In genomic region chr9:109022866-109023685, GRCm38 (mm10) we compare ENCODE assay signal across 13 mouse cellular contexts. TPM values are rescaled to one million over a fixed set of nuclear protein-coding genes. Genes with fewer than 3 reads are reported as not detected.
DNase-seq lines count a peak whose midpoint lies in the region; TF ChIP-seq lines count a peak whose summit lies in the region.
"Had no signal": no experiment of that assay in that cellular context is flagged by ENCODE, and none has a peak within 500 bp of the region (broad histone marks: within the 10 kb centered on the region; RNA-seq: fewer than 3 reads in every experiment).

No protein-coding gene starts in this region.

- TF ChIP-seq CTCF in lung, adult 2 months (IDR thresholded peaks at IDR 0.05; ENCODE audit: insufficient read depth, low read length) = no peak

- no peak for TF ChIP-seq POLR2A in lung, adult 2 months (IDR thresholded peaks at IDR 0.05; ENCODE audit: borderline replicate concordance, extremely low read depth, low read depth, low read length)

- 64% methylated on average over 17 of the region's 17 CpGs for WGBS in lung, adult 2 months

- no peaks in the 10 kb centered on the region; the same call in 1 of the 2 replicates for H3K4me1 ChIP-seq in lung, adult 2 months (ENCODE audit: control insufficient read depth, insufficient read depth, low read length)
- H3K4me1 ChIP-seq: embryonic facial prominence, embryonic 13.5 days had no signal

- no peak overlapping the region for H3K4me3 ChIP-seq in lung, adult 2 months (replicated peaks; ENCODE audit: extremely low read depth, low read depth, low read length)
- H3K4me3 ChIP-seq: embryonic facial prominence, embryonic 13.5 days; myocyte had no signal

- peak; percentile 59 to 76 for DNase-seq in frontal cortex, adult 2 months (ENCODE audit: extremely low spot score in 1 of 2, low spot score in 1 of 2)
- no peak for DNase-seq in frontal cortex, postnatal 25 days (ENCODE audit: low spot score in 2 of 2)
- DNase-seq in lung, postnatal 10 days = peak; percentile 2
- no peak for DNase-seq in lung, adult 2 months
- peak; percentile 75 for DNase-seq in brain, adult 2 months (ENCODE audit: low read depth, low spot score)
- DNase-seq in naive thymus-derived CD4-positive, alpha-beta T cell, adult 2 months (ENCODE audit: low read depth) = peak; percentile 68
- no peak for DNase-seq in cerebellum, adult 9-10 months
- no peak for DNase-seq in gastrocnemius, postnatal 25 days

RNA-seq across cellular contexts. Expression of gene Shisa5, which starts 15.3 kb away (rescaled TPM):
- polyA plus RNA-seq in frontal cortex, adult 2 months (2012; rRNA removed) = 101 and 107 TPM in 2 replicates
- polyA plus RNA-seq in lung, adult 2 months (2012; rRNA removed) = 918 and 1,083 TPM in 2 replicates
- 10 to 100 TPM; 12.9 to 21.6 TPM for total RNA-seq in gastrocnemius, postnatal 25 days (2021)

RNA-seq across cellular contexts. Expression of gene Pfkfb4, which starts 31.5 kb away (rescaled TPM):
- polyA plus RNA-seq in frontal cortex, adult 2 months (2012; rRNA removed) = 17.9 and 18.1 TPM in 2 replicates
- polyA plus RNA-seq in lung, adult 2 months (2012; rRNA removed) = 49.4 and 59.8 TPM in 2 replicates
- total RNA-seq in gastrocnemius, postnatal 25 days (2021) = 10 to 100 TPM; 20.4 to 32.4 TPM

RNA-seq across cellular contexts. Expression of gene Trex1, which starts 36.5 kb away (rescaled TPM):
- polyA plus RNA-seq in frontal cortex, adult 2 months (2012; rRNA removed) = 36.9 and 43.5 TPM in 2 replicates
- 83.7 and 86.9 TPM in 2 replicates for polyA plus RNA-seq in lung, adult 2 months (2012; rRNA removed)
- 10 to 100 TPM in 1 of 2 experiments, 1 to 10 TPM in 1; 9.7 to 10.5 TPM for total RNA-seq in gastrocnemius, postnatal 25 days (2021)

RNA-seq across cellular contexts. Expression of gene Ucn2, which starts 37.3 kb away (rescaled TPM):
- polyA plus RNA-seq in frontal cortex, adult 2 months (2012; rRNA removed) = 0.38 and 0.92 TPM in 2 replicates
- 1.0 and 2.3 TPM in 2 replicates for polyA plus RNA-seq in lung, adult 2 months (2012; rRNA removed)
- under 1 TPM; 0.23 to 0.24 TPM for total RNA-seq in gastrocnemius, postnatal 25 days (2021)
- total RNA-seq: heart, adult 18-20 months had no signal
- polyA plus RNA-seq: hindbrain, embryonic 16.5 days; lung, embryonic 16.5 days had no signal

RNA-seq across cellular contexts. Expression of gene Atrip, which starts 50.8 kb away (rescaled TPM):
- polyA plus RNA-seq in frontal cortex, adult 2 months (2012; rRNA removed) = 35.6 and 37.6 TPM in 2 replicates
- 18.8 and 21.9 TPM in 2 replicates for polyA plus RNA-seq in lung, adult 2 months (2012; rRNA removed)
- 1 to 10 TPM; 7.9 to 8.4 TPM for total RNA-seq in gastrocnemius, postnatal 25 days (2021)

Comparison
In these comparisons a context has a peak if more than half of its experiments do, and no peak if none do; other contexts are left out.
1. DNase-seq: peak in frontal cortex, adult 2 months (2 of 2), lung, postnatal 10 days (single experiment), brain, adult 2 months (single experiment) and naive thymus-derived CD4-positive, alpha-beta T cell, adult 2 months (single experiment); none in frontal cortex, postnatal 25 days (0 of 2), lung, adult 2 months (single experiment), cerebellum, adult 9-10 months (single experiment) and gastrocnemius, postnatal 25 days (single experiment).